Mouse (Mus musculus): Measurements from ENCODE around the gene Llgl1. TPM values are rescaled to one million over a fixed set of nuclear protein-coding genes. Genes with fewer than 3 reads are reported as not detected.

Gene Llgl1
- polyA plus RNA-seq, 1 experiment from 2014 or later, result 44.4 TPM

Small RNAs within 50 kb of the gene (microRNA-seq; reads per million reads assigned to microRNA genes)
- gene Mir5100, result 1.4 reads per million

Other genes starting within 250 kb of the Llgl1 start
- 90.8 and 91.5 TPM in 2 replicates for gene Drg2, start 245.1 kb upstream of the Llgl1 start, polyA plus RNA-seq (2015; fragmentation: Nextera tagmentation; extraction: Ambion mirVana)
- 0.08 and 0.16 TPM in 2 replicates for gene Myo15, start 230.4 kb upstream of the Llgl1 start, polyA plus RNA-seq (2015; fragmentation: Nextera tagmentation; extraction: Ambion mirVana)
- 20.3 and 22.6 TPM in 2 replicates for gene Alkbh5, start 163.3 kb upstream of the Llgl1 start, polyA plus RNA-seq (2015; fragmentation: Nextera tagmentation; extraction: Ambion mirVana)
- gene Flii, start 27.5 kb downstream of the Llgl1 start, polyA plus RNA-seq (2015; fragmentation: Nextera tagmentation; extraction: Ambion mirVana), result 78.5 and 79.2 TPM in 2 replicates
- 23.6 and 24.6 TPM in 2 replicates for gene Mief2, start 28.7 kb downstream of the Llgl1 start, polyA plus RNA-seq (2015; fragmentation: Nextera tagmentation; extraction: Ambion mirVana)
- gene Top3a, start 77.6 kb downstream of the Llgl1 start, polyA plus RNA-seq (2015; fragmentation: Nextera tagmentation; extraction: Ambion mirVana), result 8.0 and 8.4 TPM in 2 replicates
- gene Smcr8, start 77.8 kb downstream of the Llgl1 start, polyA plus RNA-seq (2015; fragmentation: Nextera tagmentation; extraction: Ambion mirVana), result 6.0 and 6.4 TPM in 2 replicates
- 4.2 and 5.5 TPM in 2 replicates for gene Shmt1, start 112.0 kb downstream of the Llgl1 start, polyA plus RNA-seq (2015; fragmentation: Nextera tagmentation; extraction: Ambion mirVana)
- gene Dhrs7b, start 130.9 kb downstream of the Llgl1 start, polyA plus RNA-seq (2015; fragmentation: Nextera tagmentation; extraction: Ambion mirVana), result 32.3 and 33.5 TPM in 2 replicates
- 53.5 and 54.5 TPM in 2 replicates for gene Tmem11, start 179.5 kb downstream of the Llgl1 start, polyA plus RNA-seq (2015; fragmentation: Nextera tagmentation; extraction: Ambion mirVana)
- 24.9 and 26.5 TPM in 2 replicates for gene Natd1, start 215.0 kb downstream of the Llgl1 start, polyA plus RNA-seq (2015; fragmentation: Nextera tagmentation; extraction: Ambion mirVana)
- 27.1 and 29.5 TPM in 2 replicates for gene Map2k3, start 232.3 kb downstream of the Llgl1 start, polyA plus RNA-seq (2015; fragmentation: Nextera tagmentation; extraction: Ambion mirVana)